Mouse (Mus musculus): Measurements from ENCODE around the gene Ccdc57. TPM values are rescaled to one million over a fixed set of nuclear protein-coding genes. Genes with fewer than 3 reads are reported as not detected.

The Ccdc57 gene
- polyA plus RNA-seq, 1 experiment = 12.8 TPM

DNA sequence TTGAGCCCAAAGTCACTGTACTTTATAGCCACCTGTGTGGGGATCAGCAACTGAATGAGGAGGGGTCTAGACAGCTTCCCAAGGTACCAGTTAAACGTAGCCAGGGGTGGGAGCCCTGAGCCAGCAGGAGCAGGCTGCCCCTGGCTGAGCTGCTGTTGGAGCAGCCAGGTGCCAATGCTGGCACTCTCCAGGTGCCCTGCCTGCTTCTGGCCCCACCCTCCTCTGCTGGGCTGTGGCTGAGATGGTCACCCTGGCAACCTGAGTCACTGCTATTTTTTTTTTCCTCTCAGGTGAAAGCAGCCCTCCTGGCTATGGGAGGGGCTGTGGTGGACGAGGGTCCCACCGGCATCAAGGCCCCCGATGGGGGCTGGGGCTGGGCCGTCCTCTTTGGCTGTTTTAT, 22.3 kb upstream of the Ccdc57 start:
- no peak for DNase-seq (ENCODE audit: extremely low spot score in 1 of 2, low spot score in 1 of 2)

- DNase-seq (ENCODE audit: extremely low spot score in 1 of 2, low spot score in 1 of 2) = no peak
These were observed 19.4 kb upstream of the Ccdc57 start for GRCm38 (mm10) chr11:120951731-120952730.

- no peak for DNase-seq (ENCODE audit: extremely low spot score in 1 of 2, low spot score in 1 of 2)
These were observed 18.6 kb upstream of the Ccdc57 start for GRCm38 (mm10) chr11:120951237-120951636.

GRCm38 (mm10) chr11:120950281-120951202, 17.9 kb upstream of the Ccdc57 start:
- DNase-seq (ENCODE audit: extremely low spot score in 1 of 2, low spot score in 1 of 2) = peak; percentile 72 to 80

GRCm38 (mm10) chr11:120949863-120950262, 17.2 kb upstream of the Ccdc57 start:
- DNase-seq (ENCODE audit: extremely low spot score in 1 of 2, low spot score in 1 of 2) = no peak

DNA sequence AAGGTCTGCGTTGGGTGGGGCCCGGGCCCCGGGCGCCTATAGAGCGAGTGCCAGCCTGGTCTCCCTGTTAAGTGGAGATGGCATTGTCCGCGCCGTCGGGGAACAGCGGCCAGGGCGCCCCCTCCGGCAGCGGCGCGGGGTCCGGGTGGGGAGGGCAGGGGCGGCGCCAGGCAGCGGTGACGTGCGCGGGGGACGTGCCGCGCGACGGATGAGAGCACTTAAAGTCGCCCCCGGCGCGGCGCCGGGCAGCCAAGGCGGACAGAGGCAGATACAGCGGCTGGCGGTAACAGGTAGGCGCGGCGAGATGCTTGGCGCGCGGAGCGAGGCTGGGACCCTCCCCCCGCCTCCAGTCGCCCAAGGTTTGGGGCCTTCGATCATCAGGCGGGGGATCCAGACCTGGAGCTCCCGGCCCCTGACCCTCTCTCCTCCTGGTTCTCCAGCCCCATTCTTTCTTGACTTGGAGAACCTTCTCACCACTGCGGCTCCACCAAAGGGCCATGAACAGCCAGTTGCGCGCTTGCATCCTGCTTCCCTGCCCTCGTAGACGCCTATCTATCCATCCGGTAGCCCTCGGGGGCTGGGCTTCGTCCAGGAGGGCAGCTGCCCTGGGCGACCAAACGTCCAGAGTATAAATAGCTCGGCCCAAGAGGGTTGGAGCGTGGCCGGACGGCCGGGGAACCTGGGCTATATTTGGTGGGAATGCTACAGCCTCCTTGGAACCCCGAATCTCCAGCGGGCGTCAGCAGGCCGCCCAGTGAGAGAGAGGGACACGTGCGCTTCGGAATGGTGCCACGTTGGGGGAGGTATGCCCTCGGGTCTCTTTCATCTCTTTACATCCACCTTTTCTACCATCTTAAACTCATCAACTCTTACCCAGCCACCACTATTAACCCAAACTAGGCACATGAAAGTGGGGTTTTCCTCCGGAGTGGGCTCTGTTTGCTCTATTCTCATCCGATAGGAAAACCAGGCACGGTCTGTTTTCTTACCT, 16.5 kb upstream of the Ccdc57 start:
- no peak for DNase-seq (ENCODE audit: extremely low spot score in 1 of 2, low spot score in 1 of 2)

GRCm38 (mm10) chr11:120948328-120948727, 15.7 kb upstream of the Ccdc57 start, which contains the start of gene Slc16a3:
Slc16a3 (plus strand) TSS chr11:120948480.
- DNase-seq (ENCODE audit: extremely low spot score in 1 of 2, low spot score in 1 of 2) = no peak

DNA sequence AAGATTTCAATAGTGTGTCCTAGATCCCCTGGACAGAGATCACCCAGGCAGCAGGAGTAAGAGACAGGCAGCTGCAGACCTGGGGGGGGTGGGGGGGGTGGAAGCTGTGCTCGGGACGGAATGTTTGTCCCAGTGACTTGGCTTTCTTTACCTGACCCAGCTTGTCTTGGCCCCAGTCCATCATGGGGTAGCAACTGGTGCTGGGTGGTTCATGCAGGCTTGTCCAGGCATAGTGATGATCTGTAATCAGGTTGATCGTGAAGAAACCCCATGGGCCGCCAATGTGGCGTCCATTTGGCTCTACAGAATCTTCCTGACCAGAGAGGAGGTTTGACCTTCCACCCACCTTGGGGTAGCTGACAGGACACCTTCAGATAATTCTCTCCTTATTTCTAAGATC, 13.3 kb upstream of the Ccdc57 start:
- no peak for DNase-seq (ENCODE audit: extremely low spot score in 1 of 2, low spot score in 1 of 2)

DNA sequence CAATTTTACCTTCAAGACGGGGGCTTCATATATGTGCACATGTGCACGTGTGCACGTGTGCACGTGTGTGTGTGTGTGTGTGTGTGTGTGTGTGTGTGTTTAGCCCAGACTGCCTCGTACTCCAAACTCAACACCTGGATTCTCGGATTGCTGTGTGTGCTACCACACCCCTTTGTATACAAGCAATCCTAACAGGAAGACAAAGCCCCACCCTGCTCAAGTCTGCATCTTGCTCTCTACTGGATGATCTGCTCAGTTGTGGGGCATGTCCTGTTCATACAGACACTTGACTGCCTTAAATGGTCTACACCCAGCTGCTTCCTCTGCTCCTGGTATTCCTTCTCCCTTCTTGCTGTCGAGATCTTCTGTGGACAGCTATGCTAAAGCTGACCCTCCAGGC, 12.6 kb upstream of the Ccdc57 start:
- DNase-seq (ENCODE audit: extremely low spot score in 1 of 2, low spot score in 1 of 2) = no peak

GRCm38 (mm10) chr11:120940959-120941358, 8.3 kb upstream of the Ccdc57 start:
- DNase-seq (ENCODE audit: extremely low spot score in 1 of 2, low spot score in 1 of 2) = no peak

DNA sequence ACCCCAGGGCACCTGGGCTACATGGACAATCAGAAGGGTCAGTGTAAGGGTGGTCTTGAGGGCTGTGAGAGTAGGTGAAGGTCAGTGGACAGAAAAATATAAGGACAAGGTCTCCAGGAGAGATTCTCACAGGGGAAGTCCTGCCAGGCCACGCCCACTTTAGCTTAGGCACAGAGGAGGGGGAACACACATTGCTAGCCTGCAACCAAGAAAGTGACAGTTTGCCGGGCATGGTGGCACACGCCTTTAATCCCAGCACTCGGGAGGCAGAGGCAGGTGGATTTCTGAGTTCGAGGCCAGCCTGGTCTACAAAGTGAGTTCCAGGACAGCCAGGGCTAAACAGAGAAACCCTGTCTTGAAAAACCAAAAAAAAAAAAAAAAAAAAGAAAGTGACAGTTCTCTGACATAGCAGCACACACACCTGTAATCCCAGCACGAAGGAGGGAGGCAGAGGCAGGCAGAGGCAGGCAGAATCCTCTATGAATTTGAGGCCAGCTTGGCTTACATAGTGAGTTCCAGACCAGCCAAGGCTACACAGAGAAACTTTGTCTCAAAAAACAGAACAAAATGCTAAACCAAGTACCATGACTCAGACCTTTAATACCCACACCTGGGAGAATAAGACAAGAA, 7.2 kb upstream of the Ccdc57 start:
- no peak for DNase-seq (ENCODE audit: extremely low spot score in 1 of 2, low spot score in 1 of 2)

GRCm38 (mm10) chr11:120938795-120939194, 6.1 kb upstream of the Ccdc57 start:
- DNase-seq (ENCODE audit: extremely low spot score in 1 of 2, low spot score in 1 of 2) = no peak

DNA sequence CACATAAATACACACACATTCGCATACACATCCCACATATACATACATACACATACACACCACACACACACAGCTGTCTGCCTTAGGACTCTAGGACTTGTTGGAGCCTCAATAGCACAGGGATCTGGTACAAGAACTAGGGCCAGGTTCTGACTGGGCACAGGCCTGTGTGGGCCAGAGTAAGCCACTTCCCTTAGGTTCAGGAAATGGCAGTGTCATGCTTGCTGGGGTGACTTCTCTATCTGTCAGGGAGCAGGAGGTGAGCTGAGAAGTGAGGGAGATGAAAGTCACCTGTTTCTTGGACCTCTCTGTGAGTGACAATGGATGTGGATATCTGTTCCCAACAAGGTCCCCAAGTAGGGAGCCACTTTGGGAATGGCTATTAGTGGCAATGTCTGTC, 5.3 kb upstream of the Ccdc57 start:
- DNase-seq (ENCODE audit: extremely low spot score in 1 of 2, low spot score in 1 of 2) = no peak

DNA sequence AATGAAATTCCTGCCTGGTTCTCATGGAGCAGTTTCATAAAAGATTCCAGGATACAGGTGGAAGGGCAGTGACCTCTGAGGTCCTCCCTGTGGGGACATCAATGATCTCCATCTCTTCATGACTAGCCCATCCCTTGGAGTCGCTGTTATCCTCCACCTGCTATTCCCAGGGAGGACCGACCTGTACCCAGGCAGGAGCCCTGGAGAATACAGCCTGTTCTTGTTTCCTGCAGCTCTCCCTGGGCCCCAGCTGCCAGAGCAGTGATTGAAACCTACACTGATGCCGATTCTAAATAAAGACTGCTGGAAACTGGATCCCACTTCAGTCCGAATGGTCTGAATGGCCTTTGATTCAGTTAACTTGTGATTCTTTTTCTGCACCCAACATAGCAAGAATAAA, 1.2 kb downstream of the Ccdc57 start:
- DNase-seq (ENCODE audit: extremely low spot score in 1 of 2, low spot score in 1 of 2) = no peak

DNA sequence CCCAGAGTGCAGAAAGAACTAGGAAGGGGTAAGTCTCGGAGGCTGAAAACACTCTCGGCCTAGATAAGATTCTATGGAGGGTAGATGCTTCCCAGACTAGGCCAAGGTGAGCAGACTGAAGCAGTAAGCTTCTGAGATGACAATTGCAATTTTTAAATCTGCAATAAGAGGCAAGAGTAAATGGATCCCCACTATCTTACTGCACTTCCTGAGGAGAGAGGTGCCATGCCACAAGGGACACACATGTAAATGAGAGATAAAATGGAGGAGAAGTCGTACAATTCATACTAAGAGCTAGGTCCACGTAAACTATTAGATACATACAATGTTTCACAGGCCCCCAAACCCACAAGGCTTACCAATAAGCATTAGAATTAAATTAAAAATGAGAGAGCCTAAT, 4.2 kb downstream of the Ccdc57 start:
- no peak for DNase-seq (ENCODE audit: extremely low spot score in 1 of 2, low spot score in 1 of 2)

DNA sequence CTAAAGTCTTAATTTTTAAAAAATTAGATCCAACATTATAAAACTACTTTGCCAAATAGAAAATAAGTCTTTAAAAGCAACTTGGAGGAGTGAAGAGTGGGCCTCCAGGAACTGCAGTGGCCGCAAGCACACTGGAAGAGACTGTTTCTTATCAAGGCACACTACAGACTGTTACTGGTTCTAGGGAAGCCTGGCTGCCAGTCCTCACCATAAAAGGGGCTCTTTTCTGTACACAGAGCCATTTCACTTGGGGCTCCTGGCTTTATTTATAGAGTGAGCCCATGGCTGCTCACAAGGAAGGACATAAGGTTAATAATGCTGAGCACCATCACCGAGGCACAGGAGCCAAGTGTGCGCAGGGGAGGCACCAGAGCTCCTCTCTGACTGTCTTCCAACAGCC, 10.1 kb downstream of the Ccdc57 start:
- DNase-seq (ENCODE audit: extremely low spot score in 1 of 2, low spot score in 1 of 2) = no peak

DNA sequence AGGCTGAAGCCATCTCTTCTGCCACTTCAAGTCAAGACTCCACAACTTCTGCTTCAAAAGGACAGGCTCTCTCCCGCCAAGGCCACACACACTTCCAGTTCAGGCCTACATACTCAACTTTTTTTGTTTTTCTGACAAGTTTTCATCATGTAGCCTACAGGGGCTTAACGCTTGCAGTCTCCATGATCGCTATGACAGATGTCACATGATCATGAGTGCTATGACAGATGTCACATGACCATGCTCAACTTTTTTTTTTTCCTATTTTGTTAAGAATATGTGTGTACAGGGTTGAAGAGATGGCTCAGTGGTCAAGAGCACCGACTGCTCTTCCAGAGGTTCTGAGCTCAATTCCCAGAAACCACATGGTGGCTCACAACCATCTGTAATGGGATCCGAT, 14.9 kb downstream of the Ccdc57 start:
- no peak for DNase-seq (ENCODE audit: extremely low spot score in 1 of 2, low spot score in 1 of 2)

- DNase-seq (ENCODE audit: extremely low spot score in 1 of 2, low spot score in 1 of 2) = no peak
These were observed 16.2 kb downstream of the Ccdc57 start for GRCm38 (mm10) chr11:120916477-120916876.

GRCm38 (mm10) chr11:120913796-120914195, 18.9 kb downstream of the Ccdc57 start:
- DNase-seq (ENCODE audit: extremely low spot score in 1 of 2, low spot score in 1 of 2) = no peak

Measured in frontal cortex, adult 2 months (tissue).